9 mouse cellular contexts compared by ENCODE assay signal in the genomic region with DNA sequence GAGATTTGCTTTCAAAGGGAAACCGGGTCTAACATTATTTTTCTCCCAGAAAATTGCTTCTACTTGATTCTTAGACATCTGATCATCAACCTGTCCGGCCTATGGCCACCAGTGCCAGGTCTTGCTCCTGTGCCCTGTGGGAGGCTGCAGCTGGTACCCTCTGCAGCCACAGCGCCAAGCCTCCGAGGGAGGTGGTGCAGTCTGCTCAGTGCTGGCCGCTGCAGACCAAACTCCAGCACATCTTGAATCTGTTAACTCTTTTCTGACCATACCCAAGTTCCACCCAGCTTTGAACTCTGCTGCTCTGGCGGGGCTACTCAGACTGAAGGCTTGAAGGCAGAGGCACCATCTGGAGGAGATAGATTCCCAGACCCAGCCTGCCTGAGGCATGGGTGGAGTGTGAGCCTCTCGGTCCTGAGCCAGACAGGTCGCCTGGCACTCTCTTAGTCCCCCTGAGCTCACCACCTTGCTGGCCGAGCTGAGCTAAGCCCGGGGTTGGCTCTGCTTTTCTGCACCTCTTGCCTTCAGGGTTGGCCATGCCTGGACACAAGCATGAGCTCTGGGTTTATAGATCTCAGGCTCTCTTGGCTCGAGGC. TPM values are rescaled to one million over a fixed set of nuclear protein-coding genes. Genes with fewer than 3 reads are reported as not detected.
A peak's percentile ranks its signal among the peaks of the same experiment; 100 is the strongest.
DNase-seq lines count a peak whose midpoint lies in the region; ATAC-seq lines count a peak whose summit lies in the region.
"Had no signal": no experiment of that assay in that cellular context is flagged by ENCODE, and none has a peak within 500 bp of the region (broad histone marks: within the 10 kb centered on the region; RNA-seq: fewer than 3 reads in every experiment).

A gene (plus strand): TSS at position 275 of the 596 bp plus-strand sequence.

- peak; percentile 23 to 51 for DNase-seq in left cerebral cortex, adult 18-20 months (ENCODE audit: low spot score in 2 of 2)
- DNase-seq in left cerebral cortex, adult 11 months (ENCODE audit: low spot score) = no peak
- peak; percentile 70 for DNase-seq in embryo, embryonic 10 days (ENCODE audit: low spot score)
- DNase-seq in liver = peak; percentile 10
- peak; percentile 26 for DNase-seq in right cerebral cortex, postnatal 4 days
- DNase-seq in ovary, postnatal 36 days (ENCODE audit: low spot score) = no peak

- no peak within 1 kb of the TSS for H3K9ac ChIP-seq in hindbrain, embryonic 13.5 days

- no peak within 1 kb of the TSS for H3K4me2 ChIP-seq in hindbrain, embryonic 13.5 days

- peaks cover 3% of the 10 kb centered on the region; the same call in 1 of the 2 replicates for H3K36me3 ChIP-seq in hindbrain, embryonic 13.5 days

- no peak within 1 kb of the TSS for H3K27ac ChIP-seq in hindbrain, embryonic 13.5 days

- H3K27me3 ChIP-seq in hindbrain, embryonic 13.5 days = peaks cover 70% of the 10 kb centered on the region

- H3K9me3 ChIP-seq in hindbrain, embryonic 13.5 days = no peaks in the 10 kb centered on the region

- 6% methylated on average over 11 of the region's 11 CpGs for WGBS in hindbrain, embryonic 13.5 days

- H3K4me1 ChIP-seq in hindbrain, embryonic 13.5 days (replicated peaks) = peaks cover 29% of the 10 kb centered on the region

- H3K4me3 ChIP-seq in hindbrain, embryonic 13.5 days = no peak within 1 kb of the TSS

- peak; percentile 46; the same call in 1 of the 2 replicates for ATAC-seq in hindbrain, embryonic 13.5 days (ENCODE audit: low FRiP score)
- no peak for ATAC-seq in CD4-positive, CD25-positive, alpha-beta regulatory T cell, adult 4 months

RNA-seq across cellular contexts. Expression of the gene that starts here (rescaled TPM):
- total RNA-seq in left cerebral cortex, adult 18-20 months (2021) = 100 to 1,000 TPM; 121 to 122 TPM
- 0.60 and 0.83 TPM in 2 replicates for polyA plus RNA-seq in hindbrain, embryonic 13.5 days (2015; fragmentation: Nextera tagmentation; extraction: Ambion mirVana)
- polyA plus RNA-seq in CD4-positive, CD25-positive, alpha-beta regulatory T cell, adult 4 months (2017; shearing (Covaris generic)) = not detected
- polyA plus RNA-seq: stomach, embryonic 14.5 days had no signal

Comparison
In these comparisons a context has a peak if more than half of its experiments do, and no peak if none do; other contexts are left out.
1. DNase-seq: peak in left cerebral cortex, adult 18-20 months (2 of 2), embryo, embryonic 10 days (single experiment), liver (single experiment) and right cerebral cortex, postnatal 4 days (single experiment); none in left cerebral cortex, adult 11 months (single experiment) and ovary, postnatal 36 days (single experiment).
2. Peak in ATAC-seq in hindbrain, embryonic 13.5 days; RNA of the gene not detected or under 1 TPM.